Mouse (Mus musculus): ENCODE results near the gene H2-Ab1. TPM values are rescaled to one million over a fixed set of nuclear protein-coding genes. Genes with fewer than 3 reads are reported as not detected.
"Not testable (repeated sequence)": the region's sequence is repeated elsewhere in the genome, so short reads cannot be mapped to it uniquely, and the experiment has no call there.

Gene H2-Ab1
- polyA plus RNA-seq, 1 experiment = 0.14 TPM

DNA sequence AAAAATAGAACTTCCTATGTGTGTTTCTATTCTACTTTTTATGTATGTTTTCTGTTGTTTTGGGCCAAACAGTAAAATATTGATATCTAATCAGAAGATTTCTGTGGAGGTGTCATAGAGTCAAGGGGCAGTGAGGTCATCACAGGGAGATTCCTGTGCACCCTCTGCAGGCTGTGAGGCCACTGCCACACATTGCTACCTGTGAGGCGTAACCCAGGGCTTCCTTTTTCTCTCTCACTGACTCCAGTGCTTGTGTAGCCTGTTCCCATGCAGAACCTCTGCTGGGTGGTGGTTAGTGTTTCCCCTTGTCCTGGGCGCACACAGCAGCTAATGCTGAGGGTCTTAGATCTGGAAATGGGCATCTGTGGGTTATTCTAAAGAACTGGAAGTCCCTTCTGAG is 48.9 kb downstream of the H2-Ab1 start:
- H3K4me1 ChIP-seq (ENCODE audit: control insufficient read depth) = peaks cover 4% of the 10 kb centered on the region
- H3K9me3 ChIP-seq (ENCODE audit: control insufficient read depth, low read length) = peaks cover 3% of the 10 kb centered on the region; the same call in 1 of the 2 replicates
- H3K27me3 ChIP-seq (ENCODE audit: control insufficient read depth) = peaks cover 3% of the 10 kb centered on the region; the same call in 1 of the 2 replicates
- TF ChIP-seq GATA1 (IDR thresholded peaks at IDR 0.05; ENCODE audit: low read length) (no peak), TAL1 (IDR thresholded peaks at IDR 0.05; ENCODE audit: low read length) (no peak)
- no peaks in the 10 kb centered on the region for H3K36me3 ChIP-seq (ENCODE audit: control insufficient read depth)
- H3K4me3 ChIP-seq (replicated peaks) = no peak overlapping the region

DNA sequence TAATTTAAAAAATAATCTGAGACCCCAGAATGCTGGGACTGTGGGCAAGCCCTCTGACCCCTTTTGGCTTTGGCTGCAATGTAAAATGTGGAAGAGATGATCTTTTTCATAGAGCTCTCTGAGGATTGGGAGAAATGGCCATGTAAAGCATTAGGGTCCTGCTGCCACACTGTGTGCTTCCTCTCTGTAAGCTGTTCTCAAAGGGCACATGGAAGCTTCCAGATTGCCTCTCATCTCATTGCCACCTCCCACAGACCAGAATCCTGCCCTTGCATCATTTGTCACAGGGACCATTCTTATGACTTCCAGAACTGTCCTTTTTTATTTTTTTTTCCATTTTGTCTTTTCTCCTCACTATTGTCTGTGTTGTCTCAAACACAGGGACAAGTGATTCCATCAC is 49.7 kb downstream of the H2-Ab1 start:
- peaks cover 3% of the 10 kb centered on the region; the same call in 1 of the 2 replicates for H3K9me3 ChIP-seq (ENCODE audit: control insufficient read depth, low read length)
- no peak for TF ChIP-seq GATA1 (IDR thresholded peaks at IDR 0.05; ENCODE audit: low read length)
- no peak for TF ChIP-seq TAL1 (IDR thresholded peaks at IDR 0.05; ENCODE audit: low read length)

DNA sequence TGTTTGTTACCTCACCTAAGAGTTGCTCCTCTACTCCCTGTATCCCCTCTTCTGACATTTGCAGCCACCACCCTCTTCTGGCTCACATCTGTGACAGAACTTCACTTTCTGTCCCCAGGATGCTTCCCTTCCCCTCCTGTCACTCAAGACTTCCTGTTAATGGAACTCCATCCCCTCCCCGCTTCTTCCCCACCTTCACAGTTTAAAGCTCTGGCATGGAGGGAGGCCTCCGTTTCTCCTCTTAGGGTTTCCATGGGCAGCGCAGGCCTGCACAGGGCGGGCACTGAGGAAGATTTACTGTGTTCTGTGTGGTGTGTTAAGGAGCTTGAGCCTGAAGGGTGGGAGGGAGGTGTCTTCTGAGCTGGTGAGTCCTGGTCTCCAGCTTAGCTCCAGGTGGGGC is 50.7 kb downstream of the H2-Ab1 start:
- peaks cover 3% of the 10 kb centered on the region; the same call in 1 of the 2 replicates for H3K9me3 ChIP-seq (ENCODE audit: control insufficient read depth, low read length)
- peaks cover 4% of the 10 kb centered on the region for H3K4me1 ChIP-seq (ENCODE audit: control insufficient read depth)
- no peak overlapping the region for H3K4me3 ChIP-seq (replicated peaks)
- H3K36me3 ChIP-seq (ENCODE audit: control insufficient read depth) = no peaks in the 10 kb centered on the region
- no peak for TF ChIP-seq TAL1 (IDR thresholded peaks at IDR 0.05; ENCODE audit: low read length)
- no peak for TF ChIP-seq GATA1 (IDR thresholded peaks at IDR 0.05; ENCODE audit: low read length)
- peaks cover 3% of the 10 kb centered on the region; the same call in 1 of the 2 replicates for H3K27me3 ChIP-seq (ENCODE audit: control insufficient read depth)

More for the DNA sequence above, 49.7 kb downstream of the H2-Ab1 start:
- no peak overlapping the region for H3K4me3 ChIP-seq (replicated peaks)
- H3K36me3 ChIP-seq (ENCODE audit: control insufficient read depth) = no peaks in the 10 kb centered on the region
- peaks cover 4% of the 10 kb centered on the region for H3K4me1 ChIP-seq (ENCODE audit: control insufficient read depth)
- H3K27me3 ChIP-seq (ENCODE audit: control insufficient read depth) = peaks cover 3% of the 10 kb centered on the region; the same call in 1 of the 2 replicates

DNA sequence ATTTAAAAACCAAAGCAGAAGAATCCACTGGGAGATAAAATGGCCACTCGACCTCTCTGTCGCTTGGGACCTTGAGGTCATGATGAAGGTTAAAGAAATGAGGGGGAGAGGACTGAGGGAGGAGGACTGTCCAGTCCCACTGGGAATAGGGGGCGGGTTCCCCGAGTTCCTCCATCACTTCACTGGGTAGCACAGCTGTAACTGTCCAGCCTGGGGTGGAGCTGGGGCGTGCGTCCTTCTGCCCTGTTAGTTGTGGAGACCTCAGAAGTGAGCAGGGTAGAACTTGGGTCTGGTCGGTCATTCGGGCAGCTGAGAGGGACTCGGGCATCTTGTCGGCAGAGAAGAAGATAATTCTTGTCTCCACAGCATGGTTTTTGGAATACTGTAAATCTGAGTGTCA is 51.7 kb downstream of the H2-Ab1 start:
- no peaks in the 10 kb centered on the region for H3K36me3 ChIP-seq (ENCODE audit: control insufficient read depth)
- H3K9me3 ChIP-seq (ENCODE audit: control insufficient read depth, low read length) = peaks cover 3% of the 10 kb centered on the region; the same call in 1 of the 2 replicates
- peaks cover 3% of the 10 kb centered on the region; the same call in 1 of the 2 replicates for H3K27me3 ChIP-seq (ENCODE audit: control insufficient read depth)
- TF ChIP-seq TAL1 (IDR thresholded peaks at IDR 0.05; ENCODE audit: low read length) (no peak), GATA1 (IDR thresholded peaks at IDR 0.05; ENCODE audit: low read length) (no peak)
- H3K4me1 ChIP-seq (ENCODE audit: control insufficient read depth) = peaks cover 4% of the 10 kb centered on the region
- H3K4me3 ChIP-seq (replicated peaks) = peak overlapping the region; percentile 45

DNA sequence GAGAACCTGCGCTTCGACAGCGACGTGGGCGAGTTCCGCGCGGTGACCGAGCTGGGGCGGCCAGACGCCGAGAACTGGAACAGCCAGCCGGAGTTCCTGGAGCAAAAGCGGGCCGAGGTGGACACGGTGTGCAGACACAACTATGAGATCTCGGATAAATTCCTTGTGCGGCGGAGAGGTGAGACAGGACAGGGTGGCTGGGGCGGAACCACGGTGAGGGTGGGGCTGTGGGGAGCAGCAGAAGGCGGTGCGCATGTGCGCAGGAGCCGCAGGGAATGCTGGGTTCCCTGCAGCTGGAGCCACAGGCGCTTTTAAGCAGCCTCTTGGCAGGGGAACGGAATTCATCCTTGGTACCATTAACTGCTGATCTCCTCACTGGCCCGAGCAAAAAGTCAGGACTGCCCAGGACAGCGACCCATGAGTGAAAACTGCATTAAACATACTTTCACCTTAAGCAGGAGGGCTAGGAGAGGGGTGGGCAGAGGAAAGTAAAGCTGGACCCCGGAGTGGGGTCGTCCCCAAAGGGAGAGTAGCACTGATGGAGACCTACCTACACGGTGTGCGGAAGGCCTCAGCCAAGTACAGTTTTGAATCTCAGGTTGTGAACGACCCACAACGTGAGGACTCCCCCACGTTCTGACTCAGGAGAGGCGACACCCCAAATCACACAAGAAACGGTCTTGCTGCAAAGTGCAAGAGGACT is 52.3 kb downstream of the H2-Ab1 start:
- TF ChIP-seq GATA1 (IDR thresholded peaks at IDR 0.05; ENCODE audit: low read length) = no peak
- Histone ChIP-seq H3K9me3 (ENCODE audit: control insufficient read depth, low read length) (peaks cover 3% of the 10 kb centered on the region; the same call in 1 of the 2 replicates), H3K4me1 (ENCODE audit: control insufficient read depth) (peaks cover 4% of the 10 kb centered on the region), H3K4me3 (replicated peaks) (peak overlapping the region; percentile 45), H3K27me3 (ENCODE audit: control insufficient read depth) (peaks cover 3% of the 10 kb centered on the region; the same call in 1 of the 2 replicates), H3K36me3 (ENCODE audit: control insufficient read depth) (no peaks in the 10 kb centered on the region)

DNA sequence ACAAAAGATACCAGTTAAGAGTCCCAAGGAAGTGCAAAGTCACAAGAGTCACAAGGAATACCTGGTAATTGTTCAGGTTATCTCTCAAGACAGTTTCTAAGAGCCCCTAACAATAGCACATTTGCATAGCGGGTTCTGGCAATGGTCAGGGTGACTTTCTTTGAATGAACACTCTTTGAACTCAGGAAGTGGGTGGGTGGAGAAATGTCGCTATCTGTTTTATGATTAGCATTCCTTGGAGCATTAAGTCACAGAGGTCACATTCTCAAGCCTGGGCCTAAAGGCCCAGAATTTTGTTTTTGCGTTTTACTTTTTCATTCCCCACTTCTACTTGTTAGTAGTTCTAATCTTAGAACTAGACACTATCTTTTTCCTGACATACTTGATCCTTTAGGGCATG is 53.0 kb downstream of the H2-Ab1 start:
- H3K27me3 ChIP-seq (ENCODE audit: control insufficient read depth); H3K9me3 ChIP-seq (ENCODE audit: control insufficient read depth, low read length): not testable (repeated sequence)

DNA sequence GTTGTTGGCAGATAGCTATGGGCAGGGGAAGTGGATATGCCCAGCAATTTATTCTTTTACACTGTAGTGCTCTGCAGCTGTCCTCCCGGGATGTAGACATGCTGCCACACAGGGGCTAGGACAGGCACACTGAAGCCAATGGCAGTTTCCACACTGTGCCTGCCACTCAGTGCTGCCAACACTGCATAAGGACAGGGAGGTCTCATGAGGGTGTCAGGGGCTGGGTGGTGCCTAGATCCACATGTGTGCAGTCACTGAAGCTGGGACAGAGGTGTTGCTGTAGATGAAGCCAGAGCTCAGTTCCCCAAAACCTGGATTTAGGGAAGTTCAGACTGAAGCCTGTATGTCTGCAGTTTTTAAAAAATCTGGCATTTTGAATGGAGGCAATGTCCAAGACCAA is 54.7 kb downstream of the H2-Ab1 start:
- peaks cover 3% of the 10 kb centered on the region; the same call in 1 of the 2 replicates for H3K9me3 ChIP-seq (ENCODE audit: control insufficient read depth, low read length)
- H3K4me3 ChIP-seq (replicated peaks) = no peak overlapping the region
- no peak for TF ChIP-seq GATA1 (IDR thresholded peaks at IDR 0.05; ENCODE audit: low read length)
- TF ChIP-seq TAL1 (IDR thresholded peaks at IDR 0.05; ENCODE audit: low read length) = no peak
- peaks cover 3% of the 10 kb centered on the region; the same call in 1 of the 2 replicates for H3K27me3 ChIP-seq (ENCODE audit: control insufficient read depth)
- peaks cover 4% of the 10 kb centered on the region for H3K4me1 ChIP-seq (ENCODE audit: control insufficient read depth)
- no peaks in the 10 kb centered on the region for H3K36me3 ChIP-seq (ENCODE audit: control insufficient read depth)

More for the DNA sequence above, 53.0 kb downstream of the H2-Ab1 start:
- not testable (repeated sequence) for H3K4me3 ChIP-seq (replicated peaks); H3K36me3 ChIP-seq (ENCODE audit: control insufficient read depth); H3K4me1 ChIP-seq (ENCODE audit: control insufficient read depth)

DNA sequence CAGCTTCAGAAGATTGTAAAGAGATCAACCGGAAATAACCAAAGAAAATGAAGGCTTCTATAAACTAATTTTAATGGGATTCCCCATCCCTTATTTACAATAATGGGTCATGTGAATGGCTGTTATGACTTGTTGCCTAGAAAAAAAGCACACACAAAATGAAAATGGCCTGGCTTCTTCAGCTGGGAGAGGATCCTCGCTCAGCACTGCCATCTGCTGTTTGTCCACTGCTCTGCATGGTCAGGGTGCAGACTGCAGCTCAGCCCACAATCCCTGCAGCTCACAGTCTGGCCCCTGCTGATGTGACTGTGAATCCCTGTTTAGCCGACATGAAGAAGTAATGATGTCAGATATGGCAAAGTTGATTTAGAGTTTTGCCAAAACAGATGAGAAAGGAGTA is 55.9 kb downstream of the H2-Ab1 start:
- peaks cover 3% of the 10 kb centered on the region; the same call in 1 of the 2 replicates for H3K9me3 ChIP-seq (ENCODE audit: control insufficient read depth, low read length)
- H3K4me1 ChIP-seq (ENCODE audit: control insufficient read depth) = peaks cover 4% of the 10 kb centered on the region
- TF ChIP-seq GATA1 (IDR thresholded peaks at IDR 0.05; ENCODE audit: low read length) (no peak), TAL1 (IDR thresholded peaks at IDR 0.05; ENCODE audit: low read length) (no peak)
- no peak overlapping the region for H3K4me3 ChIP-seq (replicated peaks)
- no peaks in the 10 kb centered on the region for H3K27me3 ChIP-seq (ENCODE audit: control insufficient read depth)
- no peaks in the 10 kb centered on the region for H3K36me3 ChIP-seq (ENCODE audit: control insufficient read depth)

DNA sequence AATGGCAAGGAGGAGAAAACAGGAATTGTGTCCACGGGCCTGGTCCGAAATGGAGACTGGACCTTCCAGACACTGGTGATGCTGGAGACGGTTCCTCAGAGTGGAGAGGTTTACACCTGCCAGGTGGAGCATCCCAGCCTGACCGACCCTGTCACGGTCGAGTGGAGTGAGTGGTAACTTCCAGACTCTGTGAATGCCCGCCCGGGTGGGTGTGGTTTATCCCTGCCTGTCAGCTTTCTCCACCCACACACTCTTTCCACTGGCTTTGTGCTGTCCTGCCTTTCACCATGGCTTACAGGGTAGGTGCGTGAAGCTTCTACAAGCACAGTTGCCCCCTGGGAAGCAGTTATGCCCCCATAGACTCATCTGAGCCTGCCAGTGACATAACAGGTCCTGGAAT is 56.8 kb downstream of the H2-Ab1 start:
- Histone ChIP-seq H3K4me1 (ENCODE audit: control insufficient read depth) (peaks cover 4% of the 10 kb centered on the region), H3K4me3 (replicated peaks) (no peak overlapping the region)
- TF ChIP-seq GATA1 (IDR thresholded peaks at IDR 0.05; ENCODE audit: low read length) = no peak
- TF ChIP-seq TAL1 (IDR thresholded peaks at IDR 0.05; ENCODE audit: low read length) = no peak

More for the DNA sequence above, 56.8 kb downstream of the H2-Ab1 start:
- no peaks in the 10 kb centered on the region for H3K27me3 ChIP-seq (ENCODE audit: control insufficient read depth)
- peaks cover 3% of the 10 kb centered on the region; the same call in 1 of the 2 replicates for H3K9me3 ChIP-seq (ENCODE audit: control insufficient read depth, low read length)
- no peaks in the 10 kb centered on the region for H3K36me3 ChIP-seq (ENCODE audit: control insufficient read depth)

Measured in erythroblast, embryonic 14.5 days (primary cell).